Mouse (Mus musculus): ENCODE measurements around the gene Fry. TPM values are rescaled to one million over a fixed set of nuclear protein-coding genes. Genes with fewer than 3 reads are reported as not detected.

The Fry gene
- polyA plus RNA-seq, 1 experiment from 2014 or later, result 5.5 TPM

GRCm38 (mm10) chr5:150152071-150152879, 33.8 kb downstream of the Fry start:
- Histone ChIP-seq H3K4me1 (replicated peaks; ENCODE audit: control insufficient read depth, insufficient read depth, low read length) (0 out of 2 replicates have a peak, but pooled peaks cover 3% of the 10 kb centered on the region), H3K4me3 (ENCODE audit: low read depth, low read length) (no peak overlapping the region), H3K36me3 (ENCODE audit: control insufficient read depth, insufficient read depth) (no peaks in the 10 kb centered on the region), H3K9ac (ENCODE audit: low read depth, low read length) (no peak overlapping the region), H3K27ac (ENCODE audit: low read depth, low read length) (no peak overlapping the region), H3K9me3 (ENCODE audit: control insufficient read depth) (no peaks in the 10 kb centered on the region), H3K4me2 (replicated peaks; ENCODE audit: low read depth) (no peak overlapping the region), H3K27me3 (replicated peaks; ENCODE audit: control insufficient read depth, insufficient read depth, low read length) (no peaks in the 10 kb centered on the region)
- no peak for TF ChIP-seq CTCF (IDR thresholded peaks at IDR 0.05; ENCODE audit: low read depth)
- no peak for ATAC-seq
- 55% methylated on average over 22 of the region's 22 CpGs for WGBS

GRCm38 (mm10) chr5:150152880-150153281, 34.4 kb downstream of the Fry start:
- 0 out of 2 replicates have a peak, but pooled peaks cover 3% of the 10 kb centered on the region for H3K4me1 ChIP-seq (replicated peaks; ENCODE audit: control insufficient read depth, insufficient read depth, low read length)
- H3K27ac ChIP-seq (ENCODE audit: low read depth, low read length), result no peak overlapping the region
- no peak overlapping the region for H3K4me2 ChIP-seq (replicated peaks; ENCODE audit: low read depth)
- no peaks in the 10 kb centered on the region for H3K27me3 ChIP-seq (replicated peaks; ENCODE audit: control insufficient read depth, insufficient read depth, low read length)
- no peak for ATAC-seq
- no peak overlapping the region for H3K9ac ChIP-seq (ENCODE audit: low read depth, low read length)
- H3K36me3 ChIP-seq (ENCODE audit: control insufficient read depth, insufficient read depth), result no peaks in the 10 kb centered on the region
- H3K4me3 ChIP-seq (ENCODE audit: low read depth, low read length), result no peak overlapping the region
- 74% methylated on average over 10 of the region's 10 CpGs for WGBS
- H3K9me3 ChIP-seq (ENCODE audit: control insufficient read depth), result no peaks in the 10 kb centered on the region
- TF ChIP-seq CTCF (IDR thresholded peaks at IDR 0.05; ENCODE audit: low read depth), result 0 out of 2 replicates have a peak, but pooled peaks have one; percentile 9

GRCm38 (mm10) chr5:150155388-150155787, 36.9 kb downstream of the Fry start:
- no peak for TF ChIP-seq CTCF (IDR thresholded peaks at IDR 0.05; ENCODE audit: low read depth)

DNA sequence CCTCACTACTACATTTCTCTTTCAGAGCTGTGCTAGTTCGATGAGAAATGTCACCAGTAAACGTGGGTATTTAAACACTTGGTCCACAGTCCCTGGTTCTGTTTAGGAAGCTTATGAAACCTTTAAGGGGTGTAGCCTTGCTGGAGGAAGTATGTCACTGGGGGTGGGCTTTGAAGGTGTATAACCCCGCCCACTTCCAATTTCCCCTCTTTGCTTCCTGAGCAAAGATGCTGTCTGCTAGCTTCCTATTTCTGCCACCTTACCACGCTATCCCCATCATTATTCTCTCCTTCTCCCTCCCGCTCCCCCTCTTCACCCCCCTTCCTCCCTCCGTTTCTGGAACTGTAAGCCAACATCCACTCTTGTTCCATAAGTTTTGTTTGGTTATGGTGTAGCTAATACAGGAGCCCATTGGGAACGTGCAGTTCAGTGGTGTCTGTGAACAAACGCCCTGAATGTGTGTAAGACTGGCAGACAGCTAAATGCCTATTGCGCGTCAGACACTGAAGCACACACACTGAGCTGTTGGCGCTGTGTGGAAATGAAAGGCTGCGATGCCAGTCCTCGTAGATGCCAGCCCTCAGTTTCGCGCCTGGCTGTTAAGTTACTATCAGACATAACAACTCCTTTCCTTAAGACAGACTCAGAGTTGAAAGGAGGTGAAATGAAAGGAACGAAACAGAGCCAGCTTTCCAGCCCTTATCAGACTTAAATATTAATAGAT, 37.8 kb downstream of the Fry start:
- Histone ChIP-seq H3K27me3 (replicated peaks; ENCODE audit: control insufficient read depth, insufficient read depth, low read length) (no peaks in the 10 kb centered on the region), H3K9ac (ENCODE audit: low read depth, low read length) (no peak overlapping the region), H3K4me1 (replicated peaks; ENCODE audit: control insufficient read depth, insufficient read depth, low read length) (0 out of 2 replicates have a peak, but pooled peaks cover 3% of the 10 kb centered on the region), H3K9me3 (ENCODE audit: control insufficient read depth) (no peaks in the 10 kb centered on the region), H3K4me2 (replicated peaks; ENCODE audit: low read depth) (no peak overlapping the region), H3K27ac (ENCODE audit: low read depth, low read length) (no peak overlapping the region), H3K36me3 (ENCODE audit: control insufficient read depth, insufficient read depth) (no peaks in the 10 kb centered on the region), H3K4me3 (ENCODE audit: low read depth, low read length) (no peak overlapping the region)
- WGBS, result 87% methylated on average over 16 of the region's 16 CpGs
- ATAC-seq, result no peak
- TF ChIP-seq CTCF (IDR thresholded peaks at IDR 0.05; ENCODE audit: low read depth), result no peak

More at GRCm38 (mm10) chr5:150155388-150155787, 36.9 kb downstream of the Fry start:
- 0 out of 2 replicates have a peak, but pooled peaks cover 3% of the 10 kb centered on the region for H3K4me1 ChIP-seq (replicated peaks; ENCODE audit: control insufficient read depth, insufficient read depth, low read length)
- no peak overlapping the region for H3K27ac ChIP-seq (ENCODE audit: low read depth, low read length)
- H3K4me3 ChIP-seq (ENCODE audit: low read depth, low read length), result no peak overlapping the region
- H3K9ac ChIP-seq (ENCODE audit: low read depth, low read length), result no peak overlapping the region
- H3K27me3 ChIP-seq (replicated peaks; ENCODE audit: control insufficient read depth, insufficient read depth, low read length), result no peaks in the 10 kb centered on the region
- 82% methylated on average over 8 of the region's 8 CpGs for WGBS
- no peak overlapping the region for H3K4me2 ChIP-seq (replicated peaks; ENCODE audit: low read depth)
- no peaks in the 10 kb centered on the region for H3K9me3 ChIP-seq (ENCODE audit: control insufficient read depth)
- H3K36me3 ChIP-seq (ENCODE audit: control insufficient read depth, insufficient read depth), result no peaks in the 10 kb centered on the region
- no peak for ATAC-seq

- H3K36me3 ChIP-seq (ENCODE audit: control insufficient read depth, insufficient read depth), result no peaks in the 10 kb centered on the region
- no peak overlapping the region for H3K4me2 ChIP-seq (replicated peaks; ENCODE audit: low read depth)
- H3K27me3 ChIP-seq (replicated peaks; ENCODE audit: control insufficient read depth, insufficient read depth, low read length), result no peaks in the 10 kb centered on the region
- H3K27ac ChIP-seq (ENCODE audit: low read depth, low read length), result no peak overlapping the region
- peak; percentile 80 for TF ChIP-seq CTCF (IDR thresholded peaks at IDR 0.05; ENCODE audit: low read depth)
- H3K4me3 ChIP-seq (ENCODE audit: low read depth, low read length), result no peak overlapping the region
- H3K4me1 ChIP-seq (replicated peaks; ENCODE audit: control insufficient read depth, insufficient read depth, low read length), result no peaks in the 10 kb centered on the region
- no peak overlapping the region for H3K9ac ChIP-seq (ENCODE audit: low read depth, low read length)
- WGBS, result 46% methylated on average over 6 of the region's 6 CpGs
- no peak for ATAC-seq
- no peaks in the 10 kb centered on the region for H3K9me3 ChIP-seq (ENCODE audit: control insufficient read depth)
Observed at GRCm38 (mm10) chr5:150157682-150158081, 39.2 kb downstream of the Fry start.

- Histone ChIP-seq H3K9me3 (ENCODE audit: control insufficient read depth) (no peaks in the 10 kb centered on the region), H3K9ac (ENCODE audit: low read depth, low read length) (no peak overlapping the region), H3K27ac (ENCODE audit: low read depth, low read length) (no peak overlapping the region), H3K36me3 (ENCODE audit: control insufficient read depth, insufficient read depth) (no peaks in the 10 kb centered on the region), H3K4me1 (replicated peaks; ENCODE audit: control insufficient read depth, insufficient read depth, low read length) (no peaks in the 10 kb centered on the region), H3K27me3 (replicated peaks; ENCODE audit: control insufficient read depth, insufficient read depth, low read length) (no peaks in the 10 kb centered on the region), H3K4me2 (replicated peaks; ENCODE audit: low read depth) (no peak overlapping the region), H3K4me3 (ENCODE audit: low read depth, low read length) (no peak overlapping the region)
- no peak for ATAC-seq
- 55% methylated on average over 5 of the region's 5 CpGs for WGBS
- no peak for TF ChIP-seq CTCF (IDR thresholded peaks at IDR 0.05; ENCODE audit: low read depth)
Observed at GRCm38 (mm10) chr5:150159151-150159550, 40.7 kb downstream of the Fry start.

Data from intestine, postnatal 0 days (tissue).